Mouse (Mus musculus): ENCODE results near the gene Aldh3a2. TPM values are rescaled to one million over a fixed set of nuclear protein-coding genes. Genes with fewer than 3 reads are reported as not detected.
A peak's percentile ranks its signal among the peaks of the same experiment; 100 is the strongest.
"Not testable (repeated sequence)": the region's sequence is repeated elsewhere in the genome, so short reads cannot be mapped to it uniquely, and the experiment has no call there.

Aldh3a2 gene
- 53.2 and 58.0 TPM in 2 replicates for total RNA-seq (2021)
- long read RNA-seq, experiment 1, transcript Aldh3a2-202 (10 exons, 3,091 nt): major isoform, 16 of 26 reads
- long read RNA-seq, experiment 1, partial matches to known transcripts: 1 of 26 reads
- long read RNA-seq, experiment 1, other reads (novel, unspliced or antisense): 9 of 26 reads
- long read RNA-seq, experiment 2, transcript Aldh3a2-202 (10 exons, 3,091 nt): major isoform, 13 of 26 reads
- long read RNA-seq, experiment 2, partial matches to known transcripts: 3 of 26 reads
- long read RNA-seq, experiment 2, other reads (novel, unspliced or antisense): 9 of 26 reads

GRCm38 (mm10) chr11:61266551-61267533 is at the start of gene Aldh3a2:
Aldh3a2 (minus strand) TSS chr11:61267464.
- DNase-seq: peak; percentile 96

- DNase-seq: peak; percentile 48
Measured at GRCm38 (mm10) chr11:61316864-61317263, 49.6 kb upstream of the Aldh3a2 start.

GRCm38 (mm10) chr11:61310321-61310720 is 43.1 kb upstream of the Aldh3a2 start:
- no peak for DNase-seq

GRCm38 (mm10) chr11:61309831-61310230 is 42.6 kb upstream of the Aldh3a2 start:
- no peak for DNase-seq

- no peak for DNase-seq
Measured at GRCm38 (mm10) chr11:61307795-61308194, 40.5 kb upstream of the Aldh3a2 start.

- DNase-seq: peak; percentile 53
Measured at GRCm38 (mm10) chr11:61305377-61305776, 38.1 kb upstream of the Aldh3a2 start.

- DNase-seq: not testable (repeated sequence)
Measured at GRCm38 (mm10) chr11:61304535-61304934, 37.3 kb upstream of the Aldh3a2 start.

GRCm38 (mm10) chr11:61300716-61301392 is 33.6 kb upstream of the Aldh3a2 start:
- DNase-seq: peak; percentile 56

- DNase-seq: no peak
Measured at GRCm38 (mm10) chr11:61300205-61300604, 32.9 kb upstream of the Aldh3a2 start.

- DNase-seq: no peak
Measured at GRCm38 (mm10) chr11:61297901-61298300, 30.6 kb upstream of the Aldh3a2 start.

- no peak for DNase-seq
Measured at GRCm38 (mm10) chr11:61297326-61297725, 30.1 kb upstream of the Aldh3a2 start.

GRCm38 (mm10) chr11:61296556-61296955 is 29.3 kb upstream of the Aldh3a2 start:
- DNase-seq: no peak

GRCm38 (mm10) chr11:61295556-61295955 is 28.3 kb upstream of the Aldh3a2 start:
- DNase-seq: no peak

- no peak for DNase-seq
Measured at GRCm38 (mm10) chr11:61294431-61294830, 27.2 kb upstream of the Aldh3a2 start.

- DNase-seq: no peak
Measured at GRCm38 (mm10) chr11:61293251-61293650, 26.0 kb upstream of the Aldh3a2 start.

GRCm38 (mm10) chr11:61284323-61284722 is 17.1 kb upstream of the Aldh3a2 start:
- DNase-seq: peak; percentile 23

- DNase-seq: no peak
Measured at GRCm38 (mm10) chr11:61283414-61284049, 16.3 kb upstream of the Aldh3a2 start.

GRCm38 (mm10) chr11:61278445-61279077 is 11.3 kb upstream of the Aldh3a2 start:
- DNase-seq: peak; percentile 44

- no peak for DNase-seq
Measured at GRCm38 (mm10) chr11:61277937-61278336, 10.7 kb upstream of the Aldh3a2 start.

- no peak for DNase-seq
Measured at GRCm38 (mm10) chr11:61276482-61276881, 9.2 kb upstream of the Aldh3a2 start.

GRCm38 (mm10) chr11:61275106-61275505 is 7.8 kb upstream of the Aldh3a2 start:
- DNase-seq: no peak

Measured in adrenal gland, postnatal 14 days (tissue).